8 mouse cellular contexts compared by ENCODE assay signal in genomic region chr2:122376041-122376561, GRCm38 (mm10). TPM values are rescaled to one million over a fixed set of nuclear protein-coding genes. Genes with fewer than 3 reads are reported as not detected.
DNase-seq lines count a peak whose midpoint lies in the region; ATAC-seq and TF ChIP-seq lines count a peak whose summit lies in the region.

No protein-coding gene starts in this region.

- H3K4me2 ChIP-seq in embryonic facial prominence, embryonic 12.5 days (replicated peaks) = peak overlapping the region; percentile 87
- H3K4me2 ChIP-seq in heart, embryonic 12.5 days = peak overlapping the region; percentile 69
- H3K4me2 ChIP-seq in kidney, postnatal 0 days (ENCODE audit: low read length) = peak overlapping the region; percentile 90

- H3K4me3 ChIP-seq in embryonic facial prominence, embryonic 12.5 days = peak overlapping the region; percentile 64
- peak overlapping the region; percentile 73 for H3K4me3 ChIP-seq in heart, embryonic 12.5 days
- H3K4me3 ChIP-seq in kidney, postnatal 0 days (replicated peaks; ENCODE audit: low read depth, low read length) = peak overlapping the region; percentile 73

- no peaks in the 10 kb centered on the region for H3K36me3 ChIP-seq in embryonic facial prominence, embryonic 12.5 days
- H3K36me3 ChIP-seq in heart, embryonic 12.5 days = no peaks in the 10 kb centered on the region
- H3K36me3 ChIP-seq in kidney, postnatal 0 days (ENCODE audit: insufficient read depth, low read length) = no peaks in the 10 kb centered on the region

- TF ChIP-seq CTCF in kidney, postnatal 0 days (IDR thresholded peaks at IDR 0.05; ENCODE audit: low read depth) = no peak

- H3K9ac ChIP-seq in embryonic facial prominence, embryonic 12.5 days = peak overlapping the region; percentile 65
- peak overlapping the region; percentile 73 for H3K9ac ChIP-seq in heart, embryonic 12.5 days
- H3K9ac ChIP-seq in kidney, postnatal 0 days (ENCODE audit: low read depth, low read length) = peak overlapping the region; percentile 56

- H3K9me3 ChIP-seq in embryonic facial prominence, embryonic 12.5 days = no peaks in the 10 kb centered on the region
- no peaks in the 10 kb centered on the region for H3K9me3 ChIP-seq in heart, embryonic 12.5 days (replicated peaks)
- no peaks in the 10 kb centered on the region for H3K9me3 ChIP-seq in kidney, postnatal 0 days (replicated peaks; ENCODE audit: low read length)

- WGBS in embryonic facial prominence, embryonic 12.5 days = 0% methylated on average over 22 of the region's 22 CpGs
- WGBS in heart, embryonic 12.5 days = under 1% methylated on average over 22 of the region's 22 CpGs
- under 1% methylated on average over 22 of the region's 22 CpGs for WGBS in kidney, postnatal 0 days

- H3K27ac ChIP-seq in embryonic facial prominence, embryonic 12.5 days = peak overlapping the region; percentile 88
- H3K27ac ChIP-seq in heart, embryonic 12.5 days (ENCODE audit: poor library complexity, severe bottlenecking) = peak overlapping the region; percentile 88
- peak overlapping the region; percentile 77 for H3K27ac ChIP-seq in kidney, postnatal 0 days

- H3K27me3 ChIP-seq in embryonic facial prominence, embryonic 12.5 days = no peaks in the 10 kb centered on the region
- H3K27me3 ChIP-seq in heart, embryonic 12.5 days (replicated peaks) = peaks cover 7% of the 10 kb centered on the region; the same call in 1 of the 2 replicates
- H3K27me3 ChIP-seq in kidney, postnatal 0 days (ENCODE audit: insufficient read depth, low read length) = no peaks in the 10 kb centered on the region

- peak; percentile 71 for DNase-seq in CD4-positive helper T cell, adult 2 months (ENCODE audit: low read depth, low spot score)
- DNase-seq in ZHBTc4 (ENCODE audit: low read depth, low spot score) = peak; percentile 71
- DNase-seq in kidney, postnatal 0 days (ENCODE audit: low spot score) = peak; percentile 62
- peak; percentile 66 for DNase-seq in lung, postnatal 36 days
- DNase-seq in right cerebral cortex, postnatal 14 days = peak; percentile 49
- no peak for DNase-seq in layer of hippocampus, adult 9-11 months

- no peak for ATAC-seq in embryonic facial prominence, embryonic 12.5 days (ENCODE audit: insufficient number of reproducible peaks, insufficient read depth, low FRiP score, low TSS enrichment)
- no peak for ATAC-seq in heart, embryonic 12.5 days (ENCODE audit: insufficient number of reproducible peaks, low FRiP score)
- no peak for ATAC-seq in kidney, postnatal 0 days (replicated peaks; ENCODE audit: low FRiP score, low read depth)

- 0 out of 2 replicates have a peak, but pooled peaks cover 3% of the 10 kb centered on the region for H3K4me1 ChIP-seq in embryonic facial prominence, embryonic 12.5 days
- H3K4me1 ChIP-seq in heart, embryonic 12.5 days (replicated peaks) = peaks cover 12% of the 10 kb centered on the region
- H3K4me1 ChIP-seq in kidney, postnatal 0 days (replicated peaks; ENCODE audit: insufficient read depth, low read length) = 0 out of 2 replicates have a peak, but pooled peaks cover 5% of the 10 kb centered on the region

RNA-seq across cellular contexts. Expression of gene Shf, which starts 7.1 kb away (rescaled TPM):
- polyA plus RNA-seq in embryonic facial prominence, embryonic 12.5 days (2016; fragmentation: Nextera tagmentation; extraction: Ambion mirVana) = 6.5 and 6.9 TPM in 2 replicates
- polyA plus RNA-seq in heart, embryonic 12.5 days (2016; fragmentation: Nextera tagmentation; extraction: Ambion mirVana) = 2.6 and 2.9 TPM in 2 replicates
- polyA plus RNA-seq in kidney, postnatal 0 days (2015; fragmentation: Nextera tagmentation; extraction: Ambion mirVana) = 1.3 and 2.3 TPM in 2 replicates

RNA-seq across cellular contexts. Expression of gene Slc28a2, which starts 50.2 kb away (rescaled TPM):
- 0.12 TPM in 1 of 2 replicates, not detected in the other for polyA plus RNA-seq in embryonic facial prominence, embryonic 12.5 days (2016; fragmentation: Nextera tagmentation; extraction: Ambion mirVana)
- polyA plus RNA-seq in heart, embryonic 12.5 days (2016; fragmentation: Nextera tagmentation; extraction: Ambion mirVana) = 0.19 and 0.24 TPM in 2 replicates
- polyA plus RNA-seq in kidney, postnatal 0 days (2015; fragmentation: Nextera tagmentation; extraction: Ambion mirVana) = 0.46 and 0.55 TPM in 2 replicates
